Mouse (Mus musculus) hindbrain, embryonic 15.5 days (tissue): Measurements from ENCODE around the gene Hes6. TPM values are rescaled to one million over a fixed set of nuclear protein-coding genes. Genes with fewer than 3 reads are reported as not detected.

ENCODE experiments used
- polyA plus RNA-seq: library from polyadenylated mRNA; unstranded; fragments of >200 nt; fragmentation: Nextera tagmentation; extraction: Ambion mirVana; gene quantifications from 2 replicates; pipeline ENCODE4 v1.2.1, GENCODE M21; 2015

The Hes6 gene
- polyA plus RNA-seq, 1 experiment from 2014 or later = 172 TPM

Other genes starting within 250 kb of the Hes6 start
- 13.7 and 13.8 TPM in 2 replicates for gene Ramp1, start 234.2 kb downstream of the Hes6 start, polyA plus RNA-seq
- 56.4 and 59.4 TPM in 2 replicates for gene Ube2f, start 163.7 kb downstream of the Hes6 start, polyA plus RNA-seq
- gene Scly, start 115.7 kb downstream of the Hes6 start, polyA plus RNA-seq = 11.9 and 13.5 TPM in 2 replicates
- gene Espnl, start 92.0 kb downstream of the Hes6 start, polyA plus RNA-seq = 0.05 and 0.18 TPM in 2 replicates
- 0.09 and 0.13 TPM in 2 replicates for gene Klhl30, start 63.0 kb downstream of the Hes6 start, polyA plus RNA-seq
- 0.33 and 0.54 TPM in 2 replicates for gene Erfe, start 47.6 kb downstream of the Hes6 start, polyA plus RNA-seq
- gene Ilkap, start 15.2 kb downstream of the Hes6 start, polyA plus RNA-seq = 145 and 147 TPM in 2 replicates
- gene Per2, start 45.3 kb upstream of the Hes6 start, polyA plus RNA-seq = 6.0 and 6.1 TPM in 2 replicates
- 9.9 and 10.1 TPM in 2 replicates for gene Traf3ip1, start 80.6 kb upstream of the Hes6 start, polyA plus RNA-seq
- 12.9 and 13.0 TPM in 2 replicates for gene Asb1, start 126.5 kb upstream of the Hes6 start, polyA plus RNA-seq